Mouse (Mus musculus): ENCODE results near the gene Htr1f. TPM values are rescaled to one million over a fixed set of nuclear protein-coding genes. Genes with fewer than 3 reads are reported as not detected.

Htr1f gene
- not detected for polyA plus RNA-seq (2014; fragmentation: Illumina TruSeq; extraction: RNeasy Lipid Tissue Mini Kit (QIAGEN cat#74804); ENCODE audit: low replicate concordance)

GRCm38 (mm10) chr16:65105184-65105931 is at the start of gene Htr1f:
TSS of gene Htr1f (minus strand) at chr16:65105854.

